Mouse (Mus musculus) olfactory bulb, adult 2 months (tissue): ENCODE results near the gene Cldn9.

Experiments used
- CTCF ChIP-seq: fragments of 200-500 bp; IDR thresholded peaks from 2 replicates; pipeline ENCODE4 v1.5.1; 2012; ENCODE audit warnings: low read depth, mild to moderate bottlenecking, low read length, moderate library complexity; ENCODE audit not compliant: insufficient read depth
- POLR2A ChIP-seq: fragments of 200-500 bp; IDR thresholded peaks from 2 replicates; pipeline ENCODE4 v1.6.1; 2012; ENCODE audit warnings: mild to moderate bottlenecking, low read depth, low read length, moderate library complexity; ENCODE audit not compliant: insufficient read depth

GRCm38 (mm10) chr17:23704741-23705140, 20.9 kb upstream of the Cldn9 start:
- TF ChIP-seq CTCF, result no peak
- TF ChIP-seq POLR2A, result no peak
